17 mouse cellular contexts compared by ENCODE assay signal in genomic region chr5:44553765-44554352, GRCm38 (mm10).
DNase-seq lines count a peak whose midpoint lies in the region; ATAC-seq and TF ChIP-seq lines count a peak whose summit lies in the region.
"Had no signal": no experiment of that assay in that cellular context is flagged by ENCODE, and none has a peak within 500 bp of the region (broad histone marks: within the 10 kb centered on the region; RNA-seq: fewer than 3 reads in every experiment).

No protein-coding gene starts in this region.

- H3K4me2 ChIP-seq in lung, embryonic 16.5 days (ENCODE audit: low read depth, low read length): no peak overlapping the region
- H3K4me2 ChIP-seq in limb, embryonic 14.5 days (replicated peaks; ENCODE audit: low read depth, low read length, severe bottlenecking): no peak overlapping the region
- H3K4me2 ChIP-seq: hindbrain, embryonic 14.5 days; lung, embryonic 15.5 days had no signal

- H3K9ac ChIP-seq in lung, embryonic 16.5 days (ENCODE audit: low read length): no peak overlapping the region
- H3K9ac ChIP-seq in limb, embryonic 14.5 days (ENCODE audit: low read depth, low read length, severe bottlenecking): no peak overlapping the region
- H3K9ac ChIP-seq: hindbrain, embryonic 14.5 days; lung, embryonic 15.5 days had no signal

- TF ChIP-seq POLR2A in limb, embryonic 14.5 days (IDR thresholded peaks at IDR 0.05; ENCODE audit: borderline replicate concordance, extremely low read depth, insufficient read depth, insufficient read length): no peak

- intact Hi-C loops in left cerebral cortex, postnatal 10 days (cut with DNase I): no loop called here

- H3K27me3 ChIP-seq in lung, embryonic 16.5 days (ENCODE audit: control insufficient read depth, insufficient read depth, low read depth, low read length): no peaks in the 10 kb centered on the region
- no peaks in the 10 kb centered on the region for H3K27me3 ChIP-seq in limb, embryonic 14.5 days (ENCODE audit: control insufficient read depth, insufficient read depth, low read length)
- H3K27me3 ChIP-seq: lung, embryonic 15.5 days had no signal

- H3K27ac ChIP-seq in lung, embryonic 16.5 days (ENCODE audit: low read length): no peak overlapping the region
- peak overlapping the region; percentile 58; the same call in 1 of the 2 replicates for H3K27ac ChIP-seq in limb, embryonic 14.5 days (replicated peaks; ENCODE audit: low read depth, low read length)
- H3K27ac ChIP-seq: hindbrain, embryonic 14.5 days; lung, embryonic 15.5 days had no signal

- no peaks in the 10 kb centered on the region for H3K9me3 ChIP-seq in lung, embryonic 16.5 days (ENCODE audit: control insufficient read depth, low read length)
- H3K9me3 ChIP-seq in limb, embryonic 14.5 days (ENCODE audit: control insufficient read depth, low read length): no peaks in the 10 kb centered on the region
- H3K9me3 ChIP-seq: G1E; lung, embryonic 15.5 days had no signal

- H3K4me3 ChIP-seq in lung, embryonic 16.5 days (ENCODE audit: low read length): no peak overlapping the region
- H3K4me3 ChIP-seq in limb, embryonic 14.5 days (replicated peaks; ENCODE audit: low read length): no peak overlapping the region
- H3K4me3 ChIP-seq: erythroblast, embryonic 14.5 days; lung, embryonic 15.5 days had no signal

- peak; percentile 51; the same call in 1 of the 2 replicates for ATAC-seq in lung, embryonic 16.5 days (ENCODE audit: low read depth)
- ATAC-seq in limb, embryonic 14.5 days (ENCODE audit: low FRiP score, low read depth): peak; percentile 77

- H3K36me3 ChIP-seq in lung, embryonic 16.5 days (ENCODE audit: control insufficient read depth, insufficient read depth, low read length): no peaks in the 10 kb centered on the region
- H3K36me3 ChIP-seq in limb, embryonic 14.5 days (ENCODE audit: control insufficient read depth, insufficient read depth, low read length): no peaks in the 10 kb centered on the region
- H3K36me3 ChIP-seq: G1E; lung, embryonic 15.5 days had no signal

- 60% methylated on average over 11 of the region's 11 CpGs for WGBS in lung, embryonic 16.5 days
- WGBS in limb, embryonic 14.5 days: 39% methylated on average over 11 of the region's 11 CpGs

- DNase-seq in adrenal gland, adult 2 months: peak; percentile 16
- DNase-seq in adrenal gland, postnatal 4 days (ENCODE audit: low spot score in 2 of 2): no peak
- DNase-seq in lung, postnatal 25 days (ENCODE audit: low spot score): no peak
- DNase-seq in kidney, adult 9 months: peak; percentile 46
- DNase-seq in limb, embryonic 14.5 days (ENCODE audit: low spot score): peak; percentile 48
- no peak for DNase-seq in right cerebral cortex, postnatal 4 days
- no peak for DNase-seq in left cerebral cortex, postnatal 10 days (ENCODE audit: extremely low spot score in 1 of 2, low spot score in 2 of 2)
- DNase-seq: cerebellum, adult 2 months; gastrocnemius, postnatal 36 days; layer of hippocampus, postnatal 36 days; spleen, adult 18-20 months; thymus, adult 18-20 months had no signal

- no peaks in the 10 kb centered on the region for H3K4me1 ChIP-seq in lung, embryonic 16.5 days (replicated peaks; ENCODE audit: control insufficient read depth, insufficient read depth, low read length)
- H3K4me1 ChIP-seq in limb, embryonic 14.5 days (ENCODE audit: control insufficient read depth, insufficient read depth, low read length): peaks cover 16% of the 10 kb centered on the region
- H3K4me1 ChIP-seq: lung, embryonic 15.5 days had no signal

Comparison
In these comparisons a context has a peak if more than half of its experiments do, and no peak if none do; other contexts are left out.
1. DNase-seq: peak in adrenal gland, adult 2 months (single experiment), kidney, adult 9 months (single experiment) and limb, embryonic 14.5 days (single experiment); none in adrenal gland, postnatal 4 days (0 of 2), lung, postnatal 25 days (single experiment), right cerebral cortex, postnatal 4 days (single experiment) and left cerebral cortex, postnatal 10 days (0 of 2).